Mouse (Mus musculus) forebrain, embryonic 10.5 days (tissue): ENCODE measurements around the gene Acer3. TPM values are rescaled to one million over a fixed set of nuclear protein-coding genes. Genes with fewer than 3 reads are reported as not detected.
A peak's percentile ranks its signal among the peaks of the same experiment; 100 is the strongest.

Source experiments
- DNase-seq: peaks from one replicate; pipeline ENCODE4 v3.0.0-alpha.2; 2017; ENCODE audit warnings: low spot score; ENCODE audit errors: extremely low spot score
- H3K27ac ChIP-seq: fragments of 300-500 bp; sonication (generic); 2 replicates; pipeline ENCODE4 v1.5.1; 2016; ENCODE audit warnings: mild to moderate bottlenecking
- H3K27me3 ChIP-seq: fragments of 300-500 bp; sonication (generic); 2 replicates; pipeline ENCODE4 v1.6.1; 2016; ENCODE audit warnings: mild to moderate bottlenecking; ENCODE audit not compliant: poor library complexity, severe bottlenecking
- H3K36me3 ChIP-seq: fragments of 300-500 bp; sonication (generic); replicated peaks from 2 replicates; pipeline ENCODE4 v1.6.1; 2016; ENCODE audit warnings: mild to moderate bottlenecking, moderate library complexity
- H3K4me1 ChIP-seq: fragments of 300-500 bp; sonication (generic); 2 replicates; pipeline ENCODE4 v1.6.1; 2016
- H3K4me3 ChIP-seq: fragments of 300-500 bp; sonication (generic); 2 replicates; pipeline ENCODE4 v1.5.1; 2016; ENCODE audit warnings: mild to moderate bottlenecking, moderate library complexity
- H3K9me3 ChIP-seq: fragments of 300-500 bp; sonication (generic); 2 replicates; pipeline ENCODE4 v1.6.1; 2016; ENCODE audit warnings: mild to moderate bottlenecking, moderate library complexity
- whole genome bisulfite sequencing: fragments of 180-500 bp; shearing (Covaris S2); methylation state at CpG from one replicate; pipeline ENCODE4 v1.1.7; 2016; 5-methylcytosine and 5-hydroxymethylcytosine counted together
- polyA plus RNA-seq: library from polyadenylated mRNA; unstranded; fragments of >200 nt; fragmentation: Nextera tagmentation; extraction: Ambion mirVana; gene quantifications from 2 replicates; pipeline ENCODE4 v1.2.1, GENCODE M21; 2016

Acer3 gene
- polyA plus RNA-seq, 1 experiment from 2014 or later, result 22.4 TPM

GRCm38 (mm10) chr7:98171141-98172073, 149.6 kb downstream of the Acer3 start:
- Histone ChIP-seq H3K36me3 (no peaks in the 10 kb centered on the region), H3K27ac (peak overlapping the region; percentile 65), H3K27me3 (peaks cover 6% of the 10 kb centered on the region), H3K4me3 (0 out of 2 replicates have a peak overlapping the region, but pooled peaks have one; percentile 5), H3K9me3 (no peaks in the 10 kb centered on the region), H3K4me1 (peaks cover 29% of the 10 kb centered on the region)
- DNase-seq, result no peak
- 50% methylated on average over 6 of the region's 6 CpGs for WGBS

- DNase-seq, result no peak
Observed at GRCm38 (mm10) chr7:98164999-98165528, 155.9 kb downstream of the Acer3 start.

DNA sequence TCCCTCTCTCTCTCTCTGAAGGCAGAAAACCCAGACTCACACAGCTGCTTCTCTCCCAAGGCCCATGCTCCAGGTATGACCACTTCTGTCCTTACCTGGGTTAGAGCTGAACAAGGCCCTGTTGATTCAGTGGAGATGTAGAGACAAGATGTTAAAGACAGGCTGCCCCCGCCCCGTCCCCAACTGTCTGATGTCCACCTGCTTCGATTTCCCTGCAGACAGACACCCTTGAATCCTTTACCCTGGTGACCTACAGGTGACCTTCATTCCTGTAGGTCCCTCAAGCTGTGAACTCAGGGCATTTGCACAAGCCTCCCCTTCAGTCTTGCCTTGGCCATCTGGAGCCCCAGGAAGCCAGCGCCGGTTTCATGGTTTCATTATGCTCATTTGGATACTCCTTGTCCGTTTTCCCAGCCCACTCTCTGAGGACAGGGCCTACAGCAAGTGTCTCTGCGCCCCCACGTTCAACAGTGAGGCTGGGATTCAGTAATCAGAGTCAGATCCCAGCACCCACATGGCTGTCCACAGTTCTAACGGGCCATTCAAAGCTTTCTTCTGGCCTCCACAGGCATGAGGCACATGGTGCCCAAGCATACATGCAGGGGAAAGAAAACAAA, 156.5 kb downstream of the Acer3 start:
- H3K4me3 ChIP-seq, result no peak overlapping the region
- DNase-seq, result no peak
- no peaks in the 10 kb centered on the region for H3K27me3 ChIP-seq
- H3K27ac ChIP-seq, result 0 out of 2 replicates have a peak overlapping the region, but pooled peaks have one; percentile 77
- peaks cover 32% of the 10 kb centered on the region for H3K4me1 ChIP-seq
- WGBS, result 82% methylated on average over 9 of the region's 9 CpGs
- no peaks in the 10 kb centered on the region for H3K9me3 ChIP-seq
- H3K36me3 ChIP-seq, result no peaks in the 10 kb centered on the region

More at GRCm38 (mm10) chr7:98164999-98165528, 155.9 kb downstream of the Acer3 start:
- Histone ChIP-seq H3K36me3 (no peaks in the 10 kb centered on the region), H3K27ac (peak overlapping the region; percentile 77), H3K4me3 (no peak overlapping the region), H3K9me3 (no peaks in the 10 kb centered on the region), H3K27me3 (no peaks in the 10 kb centered on the region), H3K4me1 (peaks cover 26% of the 10 kb centered on the region)
- WGBS, result 77% methylated on average over 10 of the region's 10 CpGs

- no peaks in the 10 kb centered on the region for H3K9me3 ChIP-seq
- no peak overlapping the region for H3K27ac ChIP-seq
- DNase-seq, result no peak
- WGBS, result 57% methylated on average over 3 of the region's 3 CpGs
- no peaks in the 10 kb centered on the region for H3K36me3 ChIP-seq
- peaks cover 40% of the 10 kb centered on the region for H3K4me1 ChIP-seq
- no peaks in the 10 kb centered on the region for H3K27me3 ChIP-seq
- no peak overlapping the region for H3K4me3 ChIP-seq
Observed at GRCm38 (mm10) chr7:98163700-98164099, 157.3 kb downstream of the Acer3 start.

- no peaks in the 10 kb centered on the region for H3K27me3 ChIP-seq
- DNase-seq, result no peak
- no peaks in the 10 kb centered on the region for H3K36me3 ChIP-seq
- peaks cover 52% of the 10 kb centered on the region for H3K4me1 ChIP-seq
- no peak overlapping the region for H3K4me3 ChIP-seq
- no peak overlapping the region for H3K27ac ChIP-seq
- no peaks in the 10 kb centered on the region for H3K9me3 ChIP-seq
- WGBS, result 83% methylated on average over 6 of the region's 6 CpGs
Observed at GRCm38 (mm10) chr7:98162239-98162638, 158.8 kb downstream of the Acer3 start.

DNA sequence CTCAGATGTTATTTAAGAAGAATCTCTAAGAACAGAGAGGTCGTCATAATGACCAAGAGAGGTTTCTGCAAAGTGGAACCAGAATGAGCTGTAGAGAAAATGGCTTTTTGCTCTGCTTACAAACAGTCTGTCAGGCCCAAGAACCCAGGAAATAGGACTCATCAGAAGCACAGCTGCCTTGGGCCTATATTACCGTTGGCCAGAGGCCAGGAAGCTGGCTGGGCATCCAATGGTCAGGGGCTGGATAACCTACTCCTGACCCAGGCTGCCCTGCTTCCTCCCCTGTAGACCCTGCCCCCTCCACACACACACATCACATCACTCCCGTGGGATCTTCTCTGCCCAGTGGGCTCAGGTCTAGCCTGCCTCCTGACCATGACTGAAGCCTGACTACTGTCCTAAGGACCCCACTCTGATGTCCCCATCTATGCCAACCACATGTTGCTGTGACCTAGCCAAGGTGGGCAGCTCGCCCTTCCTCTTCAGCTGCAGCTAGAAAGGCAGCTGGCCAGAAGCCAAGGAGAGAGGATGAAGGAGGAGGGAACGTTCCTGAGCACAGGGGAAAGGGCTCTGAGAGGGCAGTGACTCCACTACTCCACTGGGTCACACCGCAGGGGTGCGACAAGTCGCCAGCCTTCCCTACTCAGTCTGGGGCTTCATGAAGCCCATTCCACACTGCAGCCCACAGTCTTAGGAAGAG, 160.8 kb downstream of the Acer3 start:
- Histone ChIP-seq H3K36me3 (no peaks in the 10 kb centered on the region), H3K4me1 (peaks cover 61% of the 10 kb centered on the region), H3K27me3 (0 out of 2 replicates have a peak, but pooled peaks cover 3% of the 10 kb centered on the region), H3K4me3 (no peak overlapping the region), H3K27ac (peak overlapping the region; percentile 51; the same call in 1 of the 2 replicates), H3K9me3 (no peaks in the 10 kb centered on the region)
- DNase-seq, result no peak
- 61% methylated on average over 8 of the region's 8 CpGs for WGBS

DNA sequence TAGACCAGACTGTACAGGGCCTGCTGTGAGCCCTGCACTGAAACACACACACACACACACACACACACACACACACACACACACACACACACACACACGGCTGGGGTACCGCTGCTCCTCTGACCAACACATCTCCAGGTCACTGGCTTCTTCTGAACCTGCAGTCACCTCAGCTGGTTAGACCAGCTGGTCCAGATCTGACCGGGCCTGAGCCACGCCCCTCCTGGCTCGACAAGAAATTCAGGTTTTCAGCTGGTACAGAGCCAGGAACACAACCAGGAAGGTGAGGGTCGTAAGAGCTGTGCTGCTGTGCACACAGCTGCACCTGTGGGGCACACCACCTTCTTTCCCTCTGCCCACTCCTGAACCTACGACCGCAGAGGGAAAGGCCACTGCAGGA, 162.5 kb downstream of the Acer3 start:
- H3K4me1 ChIP-seq, result peaks cover 54% of the 10 kb centered on the region
- H3K4me3 ChIP-seq, result no peak overlapping the region
- no peaks in the 10 kb centered on the region for H3K9me3 ChIP-seq
- 59% methylated on average over 8 of the region's 8 CpGs for WGBS
- H3K27ac ChIP-seq, result no peak overlapping the region
- 0 out of 2 replicates have a peak, but pooled peaks cover 3% of the 10 kb centered on the region for H3K27me3 ChIP-seq
- DNase-seq, result no peak
- no peaks in the 10 kb centered on the region for H3K36me3 ChIP-seq

DNA sequence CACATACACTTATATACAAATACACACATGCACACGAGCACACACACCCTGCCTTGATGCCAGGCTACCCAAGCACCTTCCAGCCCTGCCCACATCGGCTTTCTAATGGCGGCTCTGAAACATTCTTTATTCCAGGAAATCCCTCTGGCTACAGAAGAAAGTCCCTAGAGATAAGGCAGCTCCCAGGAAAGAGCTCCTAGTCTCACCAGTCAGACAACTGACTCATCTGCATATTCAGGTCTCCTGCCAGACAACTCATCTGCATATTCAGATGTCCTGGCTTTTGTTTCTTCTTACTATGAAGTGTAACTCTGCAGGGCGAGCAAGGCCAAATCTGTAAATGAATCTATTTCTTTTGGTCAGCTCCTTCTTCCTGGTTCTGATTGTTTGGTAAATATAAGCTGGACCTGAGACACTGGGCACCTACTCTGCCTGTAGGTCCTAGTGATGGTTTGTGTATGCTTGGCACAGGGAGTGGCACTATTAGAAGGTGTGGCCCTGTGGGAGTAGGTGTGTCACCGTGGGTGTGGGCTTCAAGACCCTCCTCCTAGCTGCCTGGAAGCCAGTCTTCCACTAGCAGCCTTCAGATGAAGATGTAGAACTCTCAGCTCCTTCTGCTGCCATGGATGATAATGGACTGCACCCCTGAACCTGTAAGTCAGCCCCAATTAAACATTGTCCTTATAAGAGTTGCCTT, 163.2 kb downstream of the Acer3 start:
- Histone ChIP-seq H3K36me3 (no peaks in the 10 kb centered on the region), H3K9me3 (no peaks in the 10 kb centered on the region), H3K4me1 (peaks cover 54% of the 10 kb centered on the region), H3K4me3 (no peak overlapping the region), H3K27me3 (0 out of 2 replicates have a peak, but pooled peaks cover 4% of the 10 kb centered on the region), H3K27ac (no peak overlapping the region)
- DNase-seq, result no peak
- WGBS, result 70% methylated on average over 5 of the region's 5 CpGs

Other genes with a start within 250 kb of the Acer3 start
- 20.1 and 20.8 TPM in 2 replicates for gene Myo7a, start 201.7 kb downstream of the Acer3 start, polyA plus RNA-seq
- 0.11 and 0.19 TPM in 2 replicates for gene Omp, start 175.7 kb downstream of the Acer3 start, polyA plus RNA-seq
- 5.8 TPM in 2 replicates for gene Capn5, start 142.9 kb downstream of the Acer3 start, polyA plus RNA-seq
- 0.06 TPM in 1 of 2 replicates, not detected in the other for gene B3gnt6, start 121.7 kb downstream of the Acer3 start, polyA plus RNA-seq
- gene Tsku, start 40.1 kb upstream of the Acer3 start, polyA plus RNA-seq, result 8.7 and 9.3 TPM in 2 replicates
- gene Gucy2d, start 119.2 kb upstream of the Acer3 start, polyA plus RNA-seq, result not detected in 2 replicates
- 4.7 and 4.8 TPM in 2 replicates for gene Lrrc32, start 168.1 kb upstream of the Acer3 start, polyA plus RNA-seq